Mouse (Mus musculus): ENCODE data around the gene Ppm1a.

The Ppm1a gene

GRCm38 (mm10) chr12:72825656-72826055 lies 68.4 kb downstream of the Ppm1a start:
- no peak for DNase-seq (ENCODE audit: low spot score)

DNA sequence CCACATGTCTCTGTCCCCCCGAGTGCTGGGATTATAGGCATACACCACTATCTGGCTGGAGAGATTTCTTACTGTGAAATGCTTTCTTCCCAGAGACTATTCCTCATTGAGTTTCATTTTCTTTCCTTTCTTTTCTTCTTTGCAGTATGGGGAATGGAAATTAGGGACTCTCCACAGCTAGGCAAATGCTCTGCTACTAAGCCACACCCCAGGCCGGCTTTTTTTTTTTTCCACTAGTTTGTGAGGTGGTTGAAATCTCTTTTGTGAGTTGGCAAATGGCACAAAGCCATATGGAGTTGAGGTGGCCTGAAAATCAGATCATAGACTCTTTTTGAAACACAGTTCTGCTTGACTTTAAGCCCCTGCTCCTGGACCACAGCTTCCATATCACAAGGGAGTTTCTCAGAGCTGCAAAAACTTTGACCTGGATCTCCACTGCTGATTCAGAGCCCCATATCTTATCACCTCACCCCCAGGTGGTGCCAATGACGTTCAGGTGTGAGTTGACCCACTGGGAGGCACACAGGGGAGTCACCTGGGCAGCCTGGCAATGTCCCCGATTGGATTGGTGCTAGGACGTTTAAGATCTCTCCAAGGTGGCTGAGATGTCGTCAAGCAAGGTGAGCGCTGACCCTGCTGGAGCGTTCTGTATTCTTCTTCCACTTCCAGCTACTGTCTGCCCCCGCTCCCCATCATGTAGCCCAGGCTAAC lies 71.7 kb downstream of the Ppm1a start:
- DNase-seq (ENCODE audit: low spot score): no peak

DNA sequence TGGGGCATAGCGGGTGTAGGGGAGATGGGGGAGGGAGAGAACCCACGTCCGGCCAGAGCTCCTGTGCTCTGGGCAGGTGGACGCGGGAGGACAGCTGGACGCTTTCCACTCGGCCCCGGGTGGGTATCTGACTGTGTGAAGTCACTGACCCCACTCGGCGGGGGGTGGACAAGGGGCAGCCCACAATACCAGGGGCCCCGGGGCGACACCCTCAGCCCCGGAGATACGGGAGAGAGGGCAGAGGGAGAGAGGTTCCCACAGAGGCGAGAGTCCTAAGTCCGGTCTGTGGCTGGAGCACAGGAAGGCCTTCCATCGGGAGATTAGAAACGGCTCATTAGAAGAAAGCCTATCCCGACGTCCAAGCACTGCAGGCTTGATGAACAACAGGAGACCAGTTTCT lies 72.5 kb downstream of the Ppm1a start:
- DNase-seq (ENCODE audit: low spot score): no peak

DNA sequence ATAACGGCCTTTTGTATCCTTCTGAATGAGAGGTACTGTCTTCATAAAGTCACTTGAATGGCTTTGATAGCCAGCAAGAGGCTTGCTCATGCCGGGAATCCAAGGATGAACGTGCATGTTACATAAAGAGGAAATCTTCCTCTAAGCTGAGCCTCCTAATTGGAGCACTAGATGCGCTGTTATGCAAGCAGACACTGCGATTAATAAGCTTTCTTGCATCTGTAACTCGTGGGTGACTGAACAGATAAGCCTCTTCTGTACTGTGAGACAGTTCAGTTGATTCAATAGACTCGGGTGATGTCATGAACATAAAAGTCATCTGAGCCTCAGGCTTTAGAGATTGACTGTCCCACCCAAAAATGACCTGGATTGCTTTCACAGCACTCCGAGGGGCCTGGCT lies 73.1 kb downstream of the Ppm1a start:
- no peak for DNase-seq (ENCODE audit: low spot score)

- DNase-seq (ENCODE audit: low spot score): no peak
Observed at GRCm38 (mm10) chr12:72831711-72832432, 74.6 kb downstream of the Ppm1a start.

GRCm38 (mm10) chr12:72834773-72835517 lies 77.7 kb downstream of the Ppm1a start:
- no peak for DNase-seq (ENCODE audit: low spot score)

DNA sequence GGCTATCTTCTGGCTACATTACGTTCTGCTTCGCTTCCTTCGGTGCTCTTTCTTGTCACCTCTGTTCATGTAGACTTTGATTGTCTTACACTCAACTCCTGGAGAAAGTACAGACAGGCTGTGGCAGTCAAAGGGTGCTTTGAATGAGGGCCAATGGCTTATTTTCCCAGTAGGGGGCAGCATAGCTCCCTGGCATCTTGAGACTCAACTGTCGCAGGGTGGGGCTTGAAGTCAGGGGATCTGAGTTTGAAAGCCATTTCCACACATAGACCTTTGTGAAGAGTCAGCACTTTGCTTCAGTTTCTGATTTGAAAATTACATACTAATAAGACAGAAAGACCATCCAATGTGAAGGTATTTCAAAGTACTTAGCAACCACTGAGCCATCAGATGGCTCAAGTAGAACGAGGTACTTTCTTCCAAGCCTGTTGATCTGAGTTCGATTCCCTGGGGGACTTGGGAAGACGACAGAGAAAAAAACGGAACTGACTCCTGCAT lies 78.3 kb downstream of the Ppm1a start:
- no peak for DNase-seq (ENCODE audit: low spot score)

DNA sequence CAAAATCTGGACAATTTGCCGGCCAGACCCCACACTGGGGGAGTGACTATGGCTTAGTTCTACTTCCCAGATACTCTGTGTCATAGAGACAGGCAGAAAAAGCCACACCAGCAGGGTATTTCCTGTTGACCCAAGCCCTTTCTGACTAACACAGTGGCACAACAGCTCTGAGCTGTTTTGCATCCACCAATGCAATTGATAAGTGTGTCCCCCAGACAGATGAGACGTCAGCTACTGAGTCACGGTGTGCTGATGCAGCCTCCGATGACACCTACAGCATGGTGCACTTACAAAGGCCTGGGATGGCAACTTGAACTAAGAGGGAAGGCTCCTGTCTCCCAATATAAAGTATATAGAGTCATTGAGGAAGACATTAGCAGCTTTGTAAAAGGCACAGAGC lies 80.0 kb downstream of the Ppm1a start:
- no peak for DNase-seq (ENCODE audit: low spot score)

- no peak for DNase-seq (ENCODE audit: low spot score)
Observed at GRCm38 (mm10) chr12:72841500-72841899, 84.2 kb downstream of the Ppm1a start.

DNA sequence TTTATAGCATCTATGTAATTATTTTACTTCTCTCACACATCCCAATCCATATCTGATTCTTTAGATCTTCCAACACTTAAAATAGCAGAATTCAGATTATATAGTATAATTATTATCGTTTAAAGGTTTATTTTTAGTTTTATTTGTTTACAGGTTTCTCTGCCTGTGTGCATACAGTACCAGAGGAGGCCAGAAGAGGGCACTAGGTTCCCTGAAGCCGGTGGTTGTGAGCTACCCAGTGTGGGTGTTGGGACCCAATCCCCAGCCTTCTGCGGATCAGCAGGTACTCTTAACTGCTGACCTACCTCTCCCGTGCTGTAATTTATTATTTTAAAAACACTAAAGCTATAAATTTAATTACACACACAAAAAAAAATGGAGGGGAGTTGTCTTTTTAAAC lies 85.9 kb downstream of the Ppm1a start:
- DNase-seq (ENCODE audit: low spot score): no peak

DNA sequence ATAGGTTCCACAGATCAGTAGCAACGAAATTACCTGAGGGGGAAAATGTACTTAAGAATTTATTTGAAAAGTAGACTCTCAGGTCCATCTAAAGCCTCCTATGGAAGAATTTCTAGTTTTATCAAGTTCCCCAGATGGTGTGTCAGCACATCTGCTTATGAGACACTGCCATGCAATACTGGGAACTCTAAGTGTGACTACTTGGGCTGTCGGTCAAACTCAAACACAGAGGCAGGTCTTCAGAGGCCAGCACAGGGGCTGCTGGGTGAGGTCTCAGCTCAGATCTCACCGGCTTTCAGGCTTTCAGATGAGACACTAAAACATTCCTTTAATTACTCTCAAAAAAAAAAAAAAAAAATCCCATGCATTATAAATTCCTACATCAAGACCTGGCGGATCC lies 86.3 kb downstream of the Ppm1a start:
- no peak for DNase-seq (ENCODE audit: low spot score)

DNA sequence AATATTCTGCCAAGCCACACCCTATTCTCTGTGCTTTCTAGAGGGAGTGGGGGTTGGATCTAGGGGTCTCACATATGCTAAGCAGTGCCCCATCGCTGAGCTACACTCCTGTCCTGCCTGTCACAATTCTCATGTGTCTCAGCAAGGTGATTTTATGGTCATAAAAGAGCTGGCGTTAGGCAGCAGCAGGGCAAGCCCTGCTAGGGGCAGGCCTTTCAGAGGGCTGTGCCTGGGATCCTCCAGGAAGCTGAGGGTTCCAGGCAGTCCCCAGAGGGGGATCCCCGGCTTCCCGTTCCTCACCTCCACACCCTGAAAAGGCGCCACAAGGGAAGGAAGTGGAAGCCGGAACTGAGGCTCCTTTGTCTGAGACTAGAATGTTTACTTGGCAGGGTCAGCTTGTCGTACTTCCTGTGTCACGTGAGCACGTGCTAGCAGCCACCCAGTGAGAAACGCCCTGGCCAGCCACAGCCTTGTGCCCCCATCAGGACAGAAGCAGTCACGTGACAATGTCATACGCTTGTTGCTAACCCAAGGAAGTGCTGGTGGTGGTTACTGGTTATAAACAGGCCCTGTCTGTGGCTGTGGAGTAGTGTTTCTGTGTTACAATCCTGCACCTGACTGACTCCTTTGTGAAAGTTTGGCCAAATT lies 86.8 kb downstream of the Ppm1a start:
- no peak for DNase-seq (ENCODE audit: low spot score)

GRCm38 (mm10) chr12:72845946-72846345 lies 88.7 kb downstream of the Ppm1a start:
- no peak for DNase-seq (ENCODE audit: low spot score)

DNA sequence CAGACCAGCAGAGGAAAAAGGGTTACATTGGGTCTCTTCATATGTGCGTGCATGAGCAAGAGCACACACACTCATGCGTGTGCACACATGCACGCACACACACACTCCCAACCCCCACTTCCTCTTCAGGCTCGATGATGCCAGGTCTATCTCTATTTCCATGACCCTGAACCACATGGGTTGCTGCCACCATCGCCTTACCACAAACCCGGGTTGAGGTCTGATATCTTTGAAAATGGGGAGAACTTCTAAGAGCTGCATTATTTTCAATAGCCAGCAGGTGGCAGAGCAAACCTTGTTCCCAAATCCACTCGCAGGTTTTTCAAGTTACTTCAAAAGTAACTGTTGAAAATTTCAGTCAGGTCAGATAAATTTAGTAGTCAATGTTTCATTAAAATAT lies 90.5 kb downstream of the Ppm1a start:
- DNase-seq (ENCODE audit: low spot score): peak; percentile 64
